Mouse (Mus musculus) fibroblast of lung, adult 2 months (primary cell): ENCODE results near the gene Egf.

Source experiments
- DNase-seq: peaks from one replicate; pipeline ENCODE4 v3.0.0-alpha.2; 2011; ENCODE audit warnings: low read depth

Gene Egf

GRCm38 (mm10) chr3:129714542-129715145 is 40.5 kb downstream of the Egf start:
- no peak for DNase-seq

- DNase-seq, result no peak
Measured at GRCm38 (mm10) chr3:129708157-129708556, 47.0 kb downstream of the Egf start.

- no peak for DNase-seq
Measured at GRCm38 (mm10) chr3:129698882-129699281, 56.2 kb downstream of the Egf start.

DNA sequence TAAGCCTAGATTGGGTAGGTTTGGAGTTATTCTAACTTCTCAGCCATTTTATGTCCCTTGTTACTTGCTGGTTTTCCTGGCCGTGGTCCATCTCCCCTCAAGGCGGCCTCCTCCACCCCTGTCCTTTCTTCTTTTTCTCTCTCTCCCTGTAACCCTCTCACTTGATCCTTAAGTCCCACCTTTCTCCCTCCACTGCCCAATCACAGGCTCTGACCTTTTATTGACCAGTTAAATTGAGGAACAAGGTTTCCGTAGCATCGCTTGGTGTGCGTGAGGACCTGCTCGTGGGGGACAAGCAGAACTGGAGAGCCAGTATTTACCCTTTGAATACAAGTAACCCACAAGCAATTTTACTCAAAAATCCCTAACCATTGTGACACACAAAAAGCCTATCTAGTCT is 56.8 kb downstream of the Egf start:
- DNase-seq, result no peak

- no peak for DNase-seq
Measured at GRCm38 (mm10) chr3:129697691-129698090, 57.4 kb downstream of the Egf start.

DNA sequence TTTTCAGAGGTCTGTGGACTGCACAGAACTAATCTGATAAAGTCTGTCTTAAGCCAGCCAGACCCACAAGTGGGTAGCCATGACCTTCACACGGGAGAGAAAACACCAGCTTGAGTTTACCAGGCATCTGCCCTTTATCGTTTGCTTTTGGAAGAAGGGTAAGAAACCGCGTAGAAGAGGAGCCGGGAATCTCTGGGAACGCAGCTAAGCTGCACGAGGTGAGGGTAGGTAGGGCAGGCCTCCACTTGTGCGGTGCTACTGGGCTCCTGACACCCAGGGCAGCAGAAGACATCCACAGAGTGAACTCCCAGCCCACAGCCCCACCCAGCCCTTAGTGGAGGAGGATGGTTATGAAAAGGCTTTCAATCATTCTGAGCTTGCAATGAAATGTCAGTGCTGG is 59.2 kb downstream of the Egf start:
- no peak for DNase-seq

DNA sequence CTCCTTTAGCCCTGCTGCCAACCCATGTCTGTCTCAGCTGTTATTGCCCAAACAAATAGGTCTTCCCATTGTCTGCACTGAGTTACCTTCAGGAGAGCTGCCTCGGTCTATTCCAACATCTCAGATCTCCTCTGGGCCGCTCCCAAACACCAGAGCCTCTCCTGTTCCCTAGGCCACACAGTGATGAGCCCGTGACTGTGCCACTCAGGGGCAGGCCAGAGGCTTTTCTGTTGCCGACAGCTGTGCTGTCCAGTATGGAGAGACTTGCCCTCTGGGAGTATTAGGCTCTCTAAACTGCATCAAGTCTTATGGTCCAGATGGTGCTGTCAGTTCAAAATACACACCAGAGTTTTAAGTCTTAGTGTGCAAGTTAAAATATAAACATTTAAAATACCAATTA is 61.5 kb downstream of the Egf start:
- no peak for DNase-seq

DNA sequence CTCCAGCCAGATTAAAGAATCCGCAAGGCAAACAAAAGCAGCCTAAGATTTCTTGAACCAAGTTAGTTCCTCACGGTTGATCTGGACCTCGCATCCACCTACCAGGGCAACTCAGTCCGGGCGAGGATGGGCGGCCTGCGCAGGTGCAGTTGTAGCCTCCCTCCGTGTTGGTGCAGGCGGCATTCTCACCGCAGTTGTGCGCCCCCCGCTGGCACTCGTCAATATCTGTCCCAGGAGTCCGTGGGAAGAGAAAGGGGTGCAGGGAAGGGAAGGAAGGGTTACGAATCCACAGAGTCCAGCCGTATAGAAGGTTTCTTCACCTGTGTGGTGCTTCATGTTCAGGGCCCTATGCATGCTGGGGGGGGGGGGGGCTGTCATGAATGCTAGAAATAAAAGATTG is 62.3 kb downstream of the Egf start:
- no peak for DNase-seq

GRCm38 (mm10) chr3:129687429-129687828 is 67.7 kb downstream of the Egf start:
- DNase-seq, result no peak

DNA sequence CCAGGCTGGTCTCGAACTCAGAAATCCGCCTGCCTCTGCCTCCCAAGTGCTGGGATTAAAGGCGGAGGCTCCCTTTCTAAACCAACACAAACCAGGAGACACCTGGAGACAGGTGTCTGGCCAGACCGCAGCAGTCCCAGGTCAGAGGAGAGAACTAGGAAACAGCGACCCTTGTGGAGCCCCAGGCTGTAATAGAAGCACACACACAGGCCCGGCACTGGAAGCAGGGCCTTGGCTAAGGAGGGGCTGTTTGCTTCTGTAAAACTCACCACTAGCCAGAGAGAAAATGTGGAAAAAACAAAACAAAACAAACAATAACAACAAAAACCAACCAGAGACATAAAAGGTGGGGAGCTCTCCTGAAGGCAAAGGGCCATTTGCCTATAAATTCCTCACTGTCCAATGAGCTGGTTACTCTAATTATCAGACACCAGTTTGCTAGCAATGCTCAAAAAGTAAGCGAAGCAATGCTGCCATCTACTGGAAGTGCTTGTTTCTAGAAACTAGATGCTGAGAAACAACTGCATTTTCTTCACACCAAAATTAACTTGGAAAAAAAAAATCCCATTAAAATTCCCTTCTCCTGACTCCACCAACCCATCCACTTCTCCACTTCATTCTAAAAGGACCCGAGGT is 68.3 kb downstream of the Egf start:
- DNase-seq, result peak; percentile 27

DNA sequence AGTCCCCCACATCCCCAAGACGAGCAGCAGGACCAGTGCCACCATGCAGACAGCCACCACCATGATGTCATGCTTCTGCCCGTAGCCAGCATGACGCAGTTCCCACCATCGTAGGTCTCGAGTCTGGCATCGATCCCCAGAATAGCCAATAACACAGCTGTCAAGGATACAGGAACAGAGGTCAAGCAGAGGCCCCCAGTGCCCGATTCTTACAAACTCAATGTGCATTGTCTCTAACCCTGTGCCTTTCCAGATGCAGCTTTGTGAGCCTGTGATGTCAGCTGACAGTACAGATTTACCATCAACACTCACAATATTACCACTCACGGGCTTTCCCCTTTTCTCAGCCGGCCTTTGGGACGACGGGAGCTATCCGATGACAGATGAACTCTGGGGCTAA is 68.9 kb downstream of the Egf start:
- DNase-seq, result no peak

- DNase-seq, result no peak
Measured at GRCm38 (mm10) chr3:129683060-129683679, 71.9 kb downstream of the Egf start.

DNA sequence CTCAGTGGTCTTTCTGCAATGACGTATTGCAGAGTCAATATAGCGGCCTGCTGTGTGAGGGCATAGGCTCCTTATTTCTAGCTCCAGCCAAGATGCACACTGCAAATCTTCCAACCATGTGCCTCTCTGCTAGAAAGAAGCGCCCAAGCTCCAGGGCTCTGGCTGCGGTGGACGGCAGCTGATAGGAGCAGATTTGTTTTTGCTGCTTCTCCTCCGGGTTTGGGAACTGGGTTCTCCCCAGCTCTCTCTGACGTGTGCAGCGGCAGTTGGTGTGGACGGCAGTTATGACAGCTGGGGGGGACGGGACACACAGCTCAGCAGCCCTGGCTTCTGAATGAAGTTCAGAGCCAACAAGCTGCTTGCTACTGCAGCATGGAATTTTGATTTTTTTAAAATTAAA is 72.7 kb downstream of the Egf start:
- DNase-seq, result no peak

DNA sequence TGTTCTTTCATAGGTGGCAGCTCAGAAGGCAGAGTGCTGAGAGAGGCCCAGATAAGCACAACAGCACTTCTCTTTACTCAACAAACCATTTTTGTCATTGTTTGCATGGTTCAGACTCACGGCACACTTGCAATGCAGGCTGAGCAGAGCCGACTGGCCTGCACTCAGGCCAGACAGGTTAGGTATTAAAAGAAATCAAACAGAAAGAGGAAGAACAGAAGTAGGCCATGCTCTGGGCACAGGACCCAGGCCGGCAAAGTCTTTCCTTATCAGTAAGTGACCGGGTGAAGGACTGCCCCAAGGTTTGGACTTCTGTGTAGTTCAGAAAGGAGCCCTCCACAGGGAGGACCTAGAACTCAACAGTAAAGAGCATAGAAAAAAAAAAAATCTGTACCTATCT is 73.3 kb downstream of the Egf start:
- DNase-seq, result no peak

DNA sequence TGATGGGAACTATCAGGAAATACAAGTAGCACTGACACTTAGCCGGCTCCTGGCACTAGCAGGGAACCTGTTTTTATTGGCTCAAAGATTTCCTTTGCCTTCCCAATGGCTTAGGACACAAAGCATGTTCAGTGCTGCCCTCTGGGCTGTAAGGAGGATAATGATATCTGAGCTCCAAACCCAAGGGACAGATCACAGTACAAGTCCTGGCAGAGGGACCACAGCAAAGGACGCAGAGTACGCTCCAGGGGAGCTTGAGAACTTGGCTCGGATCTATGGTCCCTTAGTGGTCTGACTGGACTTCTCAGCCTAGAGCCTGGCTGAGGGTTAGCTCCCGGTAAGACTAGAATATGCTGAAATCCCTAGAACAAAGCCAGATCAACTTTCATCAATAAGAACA is 74.9 kb downstream of the Egf start:
- DNase-seq, result no peak

- DNase-seq, result no peak
Measured at GRCm38 (mm10) chr3:129675923-129676322, 79.2 kb downstream of the Egf start.

- no peak for DNase-seq
Measured at GRCm38 (mm10) chr3:129663906-129664305, 91.2 kb downstream of the Egf start.

DNA sequence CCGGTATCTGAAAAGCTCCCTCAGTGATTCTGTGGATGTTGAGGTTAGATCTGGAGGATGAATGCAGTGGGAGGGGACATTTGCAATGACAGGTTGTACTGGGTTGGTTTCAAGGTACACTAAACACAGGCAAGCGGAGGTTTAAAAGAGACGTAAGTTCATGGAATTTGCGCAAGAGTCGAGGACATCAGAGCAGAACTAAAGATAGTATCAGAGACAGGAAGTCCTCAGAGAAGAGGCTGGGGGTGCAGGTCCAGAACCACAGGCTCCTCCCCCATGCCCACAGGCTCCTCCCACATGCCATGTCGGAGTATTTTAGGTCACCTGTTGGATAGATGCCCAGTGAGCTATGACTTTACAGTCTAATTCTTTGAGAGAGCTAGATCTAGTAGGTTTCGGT is 96.3 kb downstream of the Egf start:
- no peak for DNase-seq

DNA sequence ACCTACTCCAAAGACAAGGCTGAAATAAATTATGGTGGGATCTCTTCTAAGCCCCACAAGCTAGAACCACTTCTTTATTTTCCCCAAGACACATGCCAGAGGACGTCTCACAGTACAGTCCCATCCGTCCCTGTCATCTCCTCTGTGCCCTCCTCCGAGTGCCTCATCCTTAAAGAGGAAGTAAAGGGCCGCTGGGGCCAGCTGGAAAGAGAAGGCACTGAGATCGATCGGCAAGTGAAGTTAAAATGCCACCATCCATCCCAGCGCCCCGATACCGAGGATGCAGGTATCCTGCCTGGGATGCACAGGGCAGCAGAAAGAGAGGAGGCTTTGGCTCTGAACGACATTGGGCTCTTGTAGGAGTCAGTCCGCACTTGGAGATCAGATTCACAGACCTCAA is 97.3 kb downstream of the Egf start:
- no peak for DNase-seq

DNA sequence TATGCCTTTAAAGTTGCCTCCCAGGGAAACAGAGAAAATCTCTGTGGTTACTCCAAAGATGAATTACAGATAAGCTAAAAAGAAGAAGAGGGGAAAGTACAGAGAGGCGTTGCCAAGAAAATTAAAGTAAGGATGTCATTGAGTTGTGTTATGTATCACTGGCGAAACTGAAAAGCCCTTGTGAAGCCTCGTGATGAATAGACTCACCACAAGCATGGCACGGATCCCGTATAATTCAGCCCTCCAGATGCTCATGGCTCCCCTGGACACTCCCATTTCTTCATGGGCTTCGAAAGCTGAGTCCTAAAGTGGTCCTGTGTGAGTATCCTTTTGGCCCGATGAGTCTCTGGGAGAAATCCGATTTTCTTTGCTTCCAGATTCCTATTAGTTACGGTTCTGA is 97.9 kb downstream of the Egf start:
- DNase-seq, result no peak

DNA sequence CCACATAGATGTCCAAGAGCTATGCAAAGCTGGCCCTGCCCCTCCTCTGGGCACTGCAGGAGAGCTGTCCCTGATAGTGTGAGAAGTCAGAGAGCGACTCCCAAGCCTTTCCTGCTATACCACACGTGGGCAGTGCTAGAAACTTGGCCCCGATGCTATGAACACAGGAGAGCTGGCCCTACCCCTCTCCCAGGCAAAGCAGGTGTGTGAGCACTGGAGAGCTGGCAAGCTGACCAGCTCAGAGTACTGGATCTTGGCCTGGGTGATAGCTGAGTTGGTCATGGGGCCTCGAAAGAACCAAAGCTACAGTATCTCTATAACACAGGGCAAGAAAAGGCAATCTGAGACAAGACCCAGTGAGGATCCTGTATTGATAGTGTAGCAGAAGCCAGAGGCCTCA is 98.6 kb downstream of the Egf start:
- no peak for DNase-seq

GRCm38 (mm10) chr3:129652476-129652875 is 102.6 kb downstream of the Egf start:
- DNase-seq, result no peak

DNA sequence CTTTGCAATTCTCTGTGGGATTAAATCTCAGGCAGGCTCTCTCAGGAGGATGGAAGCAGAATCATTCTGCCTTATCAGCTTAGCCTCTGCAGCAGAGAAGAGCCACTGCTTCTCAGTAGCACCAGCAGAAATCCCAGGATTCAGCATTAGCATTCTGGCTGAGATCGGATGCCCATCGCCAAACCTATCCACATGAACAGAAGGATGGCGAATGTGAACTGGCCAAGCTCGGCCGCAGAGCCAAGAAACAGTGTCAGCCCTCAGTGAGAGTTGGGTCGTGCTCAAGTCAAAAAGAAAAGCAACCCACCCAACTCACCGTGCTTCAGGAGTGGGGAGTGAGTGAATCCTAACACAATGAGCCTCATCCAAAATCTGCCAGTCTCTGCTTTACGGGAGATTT is 103.4 kb downstream of the Egf start:
- DNase-seq, result no peak

DNA sequence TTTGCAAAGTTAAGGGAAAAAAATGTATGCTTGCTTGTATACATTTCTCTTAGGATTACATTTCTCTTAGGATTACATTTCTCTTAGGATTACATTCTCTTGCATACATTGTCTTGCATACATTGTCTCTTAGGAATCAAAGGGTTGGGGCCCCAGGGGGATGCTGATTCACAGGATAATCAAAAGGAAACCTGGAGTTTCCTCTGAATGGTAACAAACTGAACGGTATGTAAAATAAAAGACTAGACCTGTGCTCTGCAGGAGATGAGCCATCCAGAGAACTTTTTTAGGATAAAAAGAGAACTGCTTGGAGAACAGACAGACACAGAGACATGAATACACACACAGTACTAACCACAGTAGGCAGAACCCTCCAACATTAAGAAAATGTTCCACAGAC is 104.2 kb downstream of the Egf start:
- DNase-seq, result no peak
